ENCODE assay signal across 27 mouse cellular contexts in genomic region chr5:41790517-41790916, GRCm38 (mm10). TPM values are rescaled to one million over a fixed set of nuclear protein-coding genes. Genes with fewer than 3 reads are reported as not detected.
A peak's percentile ranks its signal among the peaks of the same experiment; 100 is the strongest.
DNase-seq lines count a peak whose midpoint lies in the region; ATAC-seq and TF ChIP-seq lines count a peak whose summit lies in the region.
"Had no signal": no experiment of that assay in that cellular context is flagged by ENCODE, and none has a peak within 500 bp of the region (broad histone marks: within the 10 kb centered on the region; RNA-seq: fewer than 3 reads in every experiment).

No protein-coding gene starts in this region.

- H3K4me1 ChIP-seq in kidney, adult 2 months (ENCODE audit: control insufficient read depth, insufficient read depth, low read length) = no peaks in the 10 kb centered on the region
- no peaks in the 10 kb centered on the region for H3K4me1 ChIP-seq in kidney, embryonic 15.5 days
- no peaks in the 10 kb centered on the region for H3K4me1 ChIP-seq in embryonic facial prominence, embryonic 10.5 days
- H3K4me1 ChIP-seq: forebrain, embryonic 12.5 days; hindbrain, embryonic 10.5 days; limb, embryonic 10.5 days; midbrain, embryonic 15.5 days; neural tube, embryonic 15.5 days had no signal

- no peak for TF ChIP-seq CTCF in kidney, adult 2 months (conservative IDR thresholded peaks at IDR 0.05; ENCODE audit: insufficient read depth, insufficient read length, low read depth, low read length)

- no peak overlapping the region for H3K27ac ChIP-seq in kidney, adult 2 months (ENCODE audit: insufficient read depth, low read depth, low read length)
- no peak overlapping the region for H3K27ac ChIP-seq in kidney, embryonic 15.5 days
- H3K27ac ChIP-seq in embryonic facial prominence, embryonic 10.5 days (replicated peaks) = no peak overlapping the region
- H3K27ac ChIP-seq: forebrain, embryonic 12.5 days; heart, adult 2 months; hindbrain, embryonic 10.5 days; limb, embryonic 10.5 days; midbrain, embryonic 15.5 days; neural tube, embryonic 15.5 days; stomach, postnatal 0 days had no signal

- H3K36me3 ChIP-seq in kidney, adult 2 months (ENCODE audit: control insufficient read depth, insufficient read depth, low read length) = peaks cover 7% of the 10 kb centered on the region
- peaks cover 83% of the 10 kb centered on the region for H3K36me3 ChIP-seq in kidney, embryonic 15.5 days
- H3K36me3 ChIP-seq in embryonic facial prominence, embryonic 10.5 days (replicated peaks) = peaks cover 95% of the 10 kb centered on the region

- H3K9ac ChIP-seq in kidney, embryonic 15.5 days = no peak overlapping the region
- H3K9ac ChIP-seq: forebrain, embryonic 12.5 days; liver, postnatal 0 days; midbrain, embryonic 15.5 days; neural tube, embryonic 15.5 days had no signal

- peak; percentile 30 for DNase-seq in kidney, adult 2 months
- DNase-seq in kidney, adult 11 months = no peak
- DNase-seq in adrenal gland, adult 8-10 months = peak; percentile 79
- peak; percentile 23 to 46 for DNase-seq in kidney, postnatal 4 days
- DNase-seq in left cerebral cortex, postnatal 10 days (ENCODE audit: extremely low spot score in 1 of 2, low spot score in 2 of 2) = no peak
- DNase-seq in embryonic facial prominence, embryonic 10.5 days (ENCODE audit: low spot score) = no peak
- no peak for DNase-seq in lung, adult 18-20 months
- DNase-seq: B cell, adult 2 months; cerebellum, adult 9-10 months; gastrocnemius, postnatal 10 days; heart, adult 2 months; liver, postnatal 0 days; lung, postnatal 14 days had no signal

- intact Hi-C loops in left cerebral cortex, postnatal 10 days (cut with DNase I) = no loop called here

- 51% methylated on average over 2 of the region's 2 CpGs for WGBS in kidney, adult 2 months
- WGBS in kidney, embryonic 15.5 days = 62% methylated on average over 2 of the region's 2 CpGs
- 97% methylated on average over 2 of the region's 2 CpGs for WGBS in embryonic facial prominence, embryonic 10.5 days

- no peak overlapping the region for H3K4me3 ChIP-seq in kidney, adult 2 months (ENCODE audit: insufficient read depth, low read depth, low read length)
- no peak overlapping the region for H3K4me3 ChIP-seq in kidney, embryonic 15.5 days (replicated peaks)
- no peak overlapping the region for H3K4me3 ChIP-seq in embryonic facial prominence, embryonic 10.5 days
- H3K4me3 ChIP-seq: forebrain, embryonic 12.5 days; heart, adult 2 months; hindbrain, embryonic 10.5 days; limb, embryonic 10.5 days; midbrain, embryonic 15.5 days; myocyte; neural tube, embryonic 15.5 days had no signal

- no peaks in the 10 kb centered on the region for H3K9me3 ChIP-seq in kidney, embryonic 15.5 days (replicated peaks)
- H3K9me3 ChIP-seq in embryonic facial prominence, embryonic 10.5 days = no peaks in the 10 kb centered on the region
- H3K9me3 ChIP-seq: forebrain, embryonic 12.5 days; hindbrain, embryonic 10.5 days; limb, embryonic 10.5 days; midbrain, embryonic 15.5 days; neural tube, embryonic 15.5 days had no signal

- TF ChIP-seq POLR2A in kidney, adult 2 months (IDR thresholded peaks at IDR 0.05; ENCODE audit: low read depth, low read length) = no peak

- peak; percentile 71 for ATAC-seq in kidney, embryonic 15.5 days (replicated peaks; ENCODE audit: low FRiP score)
- ATAC-seq: liver, postnatal 0 days; midbrain, embryonic 15.5 days had no signal

- H3K4me2 ChIP-seq in kidney, embryonic 15.5 days = no peak overlapping the region
- H3K4me2 ChIP-seq: forebrain, embryonic 12.5 days; midbrain, embryonic 15.5 days; neural tube, embryonic 15.5 days had no signal

- H3K27me3 ChIP-seq in kidney, adult 2 months (replicated peaks; ENCODE audit: control insufficient read depth, insufficient read depth, low read length) = no peaks in the 10 kb centered on the region
- no peaks in the 10 kb centered on the region for H3K27me3 ChIP-seq in kidney, embryonic 15.5 days
- H3K27me3 ChIP-seq in embryonic facial prominence, embryonic 10.5 days (replicated peaks; ENCODE audit: low read depth, poor library complexity, severe bottlenecking) = no peaks in the 10 kb centered on the region
- H3K27me3 ChIP-seq: forebrain, embryonic 12.5 days; midbrain, embryonic 15.5 days; neural tube, embryonic 15.5 days had no signal

RNA-seq across cellular contexts. Expression of gene Nkx3-2, which starts 26.2 kb away (rescaled TPM):
- polyA plus RNA-seq in kidney, adult 2 months (2012; rRNA removed) = not detected in 2 replicates
- not detected for total RNA-seq in adrenal gland, adult 8-10 months (2022)
- polyA plus RNA-seq in kidney, embryonic 15.5 days (2015; fragmentation: Nextera tagmentation; extraction: Ambion mirVana) = not detected in 2 replicates
- total RNA-seq in left cerebral cortex, postnatal 10 days (2021) = not detected
- 1.9 and 2.2 TPM in 2 replicates for polyA plus RNA-seq in embryonic facial prominence, embryonic 10.5 days (2016; fragmentation: Nextera tagmentation; extraction: Ambion mirVana)
- total RNA-seq: common myeloid progenitor, adult 5-6 weeks; heart, adult 2 months; layer of hippocampus, adult 8-10 months; liver, adult 2 months; megakaryocyte, adult 5-6 weeks had no signal
- polyA plus RNA-seq: forebrain, embryonic 12.5 days; frontal cortex, adult 2 months; heart, embryonic 16.5 days; liver, adult 2 months; liver, postnatal 0 days; midbrain, embryonic 15.5 days had no signal

RNA-seq across cellular contexts. Expression of gene Bod1l, which starts 53.6 kb away (rescaled TPM):
- 3.2 and 3.6 TPM in 2 replicates for polyA plus RNA-seq in kidney, adult 2 months (2012; rRNA removed)
- 10 to 100 TPM; 35.9 to 45.8 (median 38.2) TPM for total RNA-seq in adrenal gland, adult 8-10 months (2022)
- polyA plus RNA-seq in kidney, embryonic 15.5 days (2015; fragmentation: Nextera tagmentation; extraction: Ambion mirVana) = 22.4 and 24.2 TPM in 2 replicates
- 10 to 100 TPM; 32.8 to 33.3 TPM for total RNA-seq in left cerebral cortex, postnatal 10 days (2021)
- 18.6 and 19.4 TPM in 2 replicates for polyA plus RNA-seq in embryonic facial prominence, embryonic 10.5 days (2016; fragmentation: Nextera tagmentation; extraction: Ambion mirVana)

Comparison
In these comparisons a context has a peak if more than half of its experiments do, and no peak if none do; other contexts are left out.
1. DNase-seq: peak in kidney, adult 2 months (single experiment), adrenal gland, adult 8-10 months (single experiment) and kidney, postnatal 4 days (2 of 2); none in kidney, adult 11 months (single experiment), left cerebral cortex, postnatal 10 days (0 of 2), embryonic facial prominence, embryonic 10.5 days (single experiment) and lung, adult 18-20 months (0 of 2).